ENCODE assay signal across 10 mouse cellular contexts in the genomic region with DNA sequence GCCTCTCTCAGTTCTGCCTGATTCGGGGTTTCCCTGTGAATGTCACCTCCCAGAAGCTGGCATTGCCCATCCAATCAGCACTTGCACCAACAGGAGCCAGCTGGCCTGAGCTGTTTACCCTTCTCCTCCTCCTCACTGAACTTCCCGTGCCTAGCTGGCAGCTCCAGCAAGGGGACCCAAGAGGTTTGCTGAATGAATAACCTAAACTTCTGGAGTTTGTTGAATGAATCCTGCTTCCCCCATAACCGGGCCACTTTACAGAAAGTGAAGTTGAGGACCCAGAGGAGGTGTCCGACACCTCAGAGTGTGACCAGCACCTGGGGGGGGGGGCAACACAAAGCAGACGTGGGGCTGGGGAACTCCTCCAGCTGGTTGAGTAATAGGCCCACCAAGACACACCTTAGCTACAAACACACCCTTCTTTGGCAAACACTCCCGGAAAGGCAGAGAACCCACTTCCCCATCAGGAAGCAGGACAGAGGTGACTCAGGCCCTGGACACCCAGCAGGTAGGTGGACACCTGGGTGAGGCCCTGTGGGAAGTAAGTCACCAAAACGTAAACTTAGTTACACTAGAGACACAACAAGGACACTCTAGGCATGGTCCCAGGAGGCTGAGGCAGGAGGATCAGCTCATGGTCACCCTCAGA. TPM values are rescaled to one million over a fixed set of nuclear protein-coding genes. Genes with fewer than 3 reads are reported as not detected.
DNase-seq lines count a peak whose midpoint lies in the region; ATAC-seq lines count a peak whose summit lies in the region.
"Had no signal": no experiment of that assay in that cellular context is flagged by ENCODE, and none has a peak within 500 bp of the region (broad histone marks: within the 10 kb centered on the region; RNA-seq: fewer than 3 reads in every experiment).

No protein-coding gene starts in this region.

- peaks cover 29% of the 10 kb centered on the region for H3K27me3 ChIP-seq in limb, embryonic 12.5 days
- H3K27me3 ChIP-seq in neural tube, embryonic 14.5 days (ENCODE audit: control insufficient read depth, insufficient read depth, low read length) = peaks cover 27% of the 10 kb centered on the region

- no peak overlapping the region for H3K27ac ChIP-seq in limb, embryonic 12.5 days
- H3K27ac ChIP-seq in neural tube, embryonic 14.5 days (ENCODE audit: low read depth, low read length) = no peak overlapping the region

- H3K4me2 ChIP-seq in limb, embryonic 12.5 days = peak overlapping the region; percentile 95
- H3K4me2 ChIP-seq in neural tube, embryonic 14.5 days (ENCODE audit: low read depth, low read length) = peak overlapping the region; percentile 95; the same call in 1 of the 2 replicates

- peak; percentile 63 for DNase-seq in adrenal gland, postnatal 10 days
- no peak for DNase-seq in adrenal gland, postnatal 25 days
- DNase-seq in lung, adult 18-20 months = peak; percentile 68 to 80
- DNase-seq in lung, postnatal 14 days = no peak
- no peak for DNase-seq in layer of hippocampus, postnatal 14 days (ENCODE audit: low spot score in 2 of 2)
- DNase-seq in thymus, postnatal 14 days = no peak
- DNase-seq: adrenal gland, adult 8-10 months; heart, postnatal 36 days had no signal

- H3K9ac ChIP-seq in limb, embryonic 12.5 days (replicated peaks) = 0 out of 2 replicates have a peak overlapping the region, but pooled peaks have one; percentile 27
- no peak overlapping the region for H3K9ac ChIP-seq in neural tube, embryonic 14.5 days (replicated peaks; ENCODE audit: low read depth, low read length)

- H3K9me3 ChIP-seq in limb, embryonic 12.5 days = no peaks in the 10 kb centered on the region
- no peaks in the 10 kb centered on the region for H3K9me3 ChIP-seq in neural tube, embryonic 14.5 days (ENCODE audit: control insufficient read depth, low read length)

- ATAC-seq in limb, embryonic 12.5 days (ENCODE audit: insufficient number of reproducible peaks, insufficient read depth, low FRiP score, low TSS enrichment, low read depth) = no peak
- no peak for ATAC-seq in neural tube, embryonic 14.5 days (ENCODE audit: low read depth)

- H3K4me1 ChIP-seq in limb, embryonic 12.5 days (replicated peaks) = peaks cover 43% of the 10 kb centered on the region
- H3K4me1 ChIP-seq in neural tube, embryonic 14.5 days (ENCODE audit: control insufficient read depth, insufficient read depth, low read length) = peaks cover 23% of the 10 kb centered on the region

- H3K4me3 ChIP-seq in limb, embryonic 12.5 days (replicated peaks) = peak overlapping the region; percentile 82; the same call in 1 of the 2 replicates
- peak overlapping the region; percentile 71; the same call in 1 of the 2 replicates for H3K4me3 ChIP-seq in neural tube, embryonic 14.5 days (ENCODE audit: low read depth, low read length)

- 75% methylated on average over 7 of the region's 7 CpGs for WGBS in limb, embryonic 12.5 days
- WGBS in neural tube, embryonic 14.5 days = 70% methylated on average over 7 of the region's 7 CpGs

- peaks cover 30% of the 10 kb centered on the region for H3K36me3 ChIP-seq in limb, embryonic 12.5 days
- H3K36me3 ChIP-seq in neural tube, embryonic 14.5 days (ENCODE audit: control insufficient read depth, insufficient read depth, low read length) = peaks cover 9% of the 10 kb centered on the region; the same call in 1 of the 2 replicates

RNA-seq across cellular contexts. Expression of gene Kiss1r, which starts 1.7 kb away (rescaled TPM):
- 1 to 10 TPM in 1 of 2 experiments, under 1 TPM in 1; 0.69 to 1.8 TPM for total RNA-seq in adrenal gland, postnatal 10 days (2021)
- total RNA-seq in adrenal gland, postnatal 25 days (2021) = 1.1 and 2.3 TPM in 2 replicates
- 1.1 and 1.2 TPM in 2 replicates for polyA plus RNA-seq in limb, embryonic 12.5 days (2016; fragmentation: Nextera tagmentation; extraction: Ambion mirVana)
- polyA plus RNA-seq in neural tube, embryonic 14.5 days (2014; fragmentation: Nextera tagmentation; extraction: Ambion mirVana) = 2.2 and 2.3 TPM in 2 replicates
- total RNA-seq in layer of hippocampus, postnatal 14 days (2021) = 1 to 10 TPM; 5.0 to 8.9 TPM

RNA-seq across cellular contexts. Expression of gene Gm26602, which starts 4.4 kb away (rescaled TPM):
- total RNA-seq in adrenal gland, postnatal 10 days (2021) = not detected
- total RNA-seq in adrenal gland, postnatal 25 days (2021) = not detected in 2 replicates
- 5.5 and 21.1 TPM in 2 replicates for polyA plus RNA-seq in limb, embryonic 12.5 days (2016; fragmentation: Nextera tagmentation; extraction: Ambion mirVana)
- 5.9 and 9.1 TPM in 2 replicates for polyA plus RNA-seq in neural tube, embryonic 14.5 days (2014; fragmentation: Nextera tagmentation; extraction: Ambion mirVana)
- total RNA-seq in layer of hippocampus, postnatal 14 days (2021) = not detected
- total RNA-seq: adrenal gland, adult 8-10 months; heart, postnatal 36 days had no signal

RNA-seq across cellular contexts. Expression of gene R3hdm4, which starts 5.9 kb away (rescaled TPM):
- total RNA-seq in adrenal gland, postnatal 10 days (2021) = 10 to 100 TPM; 78.9 to 93.6 TPM
- 85.5 and 98.9 TPM in 2 replicates for total RNA-seq in adrenal gland, postnatal 25 days (2021)
- polyA plus RNA-seq in limb, embryonic 12.5 days (2016; fragmentation: Nextera tagmentation; extraction: Ambion mirVana) = 149 and 161 TPM in 2 replicates
- polyA plus RNA-seq in neural tube, embryonic 14.5 days (2014; fragmentation: Nextera tagmentation; extraction: Ambion mirVana) = 253 and 265 TPM in 2 replicates
- total RNA-seq in layer of hippocampus, postnatal 14 days (2021) = 100 to 1,000 TPM; 424 to 430 TPM

RNA-seq across cellular contexts. Expression of gene Med16, which starts 6.3 kb away (rescaled TPM):
- 10 to 100 TPM; 48.1 to 50.8 TPM for total RNA-seq in adrenal gland, postnatal 10 days (2021)
- 36.0 and 49.2 TPM in 2 replicates for total RNA-seq in adrenal gland, postnatal 25 days (2021)
- 50.8 and 53.7 TPM in 2 replicates for polyA plus RNA-seq in limb, embryonic 12.5 days (2016; fragmentation: Nextera tagmentation; extraction: Ambion mirVana)
- 33.2 and 38.7 TPM in 2 replicates for polyA plus RNA-seq in neural tube, embryonic 14.5 days (2014; fragmentation: Nextera tagmentation; extraction: Ambion mirVana)
- total RNA-seq in layer of hippocampus, postnatal 14 days (2021) = 10 to 100 TPM; 48.8 to 51.9 TPM

RNA-seq across cellular contexts. Expression of gene Arid3a, which starts 11.8 kb away (rescaled TPM):
- 1 to 10 TPM; 6.3 to 8.1 TPM for total RNA-seq in adrenal gland, postnatal 10 days (2021)
- 5.2 and 5.8 TPM in 2 replicates for total RNA-seq in adrenal gland, postnatal 25 days (2021)
- 8.4 and 8.6 TPM in 2 replicates for polyA plus RNA-seq in limb, embryonic 12.5 days (2016; fragmentation: Nextera tagmentation; extraction: Ambion mirVana)
- 3.3 and 5.1 TPM in 2 replicates for polyA plus RNA-seq in neural tube, embryonic 14.5 days (2014; fragmentation: Nextera tagmentation; extraction: Ambion mirVana)
- 1 to 10 TPM; 4.5 to 6.4 TPM for total RNA-seq in layer of hippocampus, postnatal 14 days (2021)

Comparison
In these comparisons a context has a peak if more than half of its experiments do, and no peak if none do; other contexts are left out.
1. DNase-seq: peak in adrenal gland, postnatal 10 days (single experiment) and lung, adult 18-20 months (2 of 2); none in adrenal gland, postnatal 25 days (single experiment), lung, postnatal 14 days (single experiment), layer of hippocampus, postnatal 14 days (0 of 2) and thymus, postnatal 14 days (single experiment).